Mouse (Mus musculus) erythroblast, adult 5-6 weeks (primary cell): Measurements from ENCODE around the gene Srgap1. TPM values are rescaled to one million over a fixed set of nuclear protein-coding genes. Genes with fewer than 3 reads are reported as not detected.
"Not testable (repeated sequence)": the region's sequence is repeated elsewhere in the genome, so short reads cannot be mapped to it uniquely, and the experiment has no call there.

Experiments used
- ATAC-seq: replicated peaks from 2 replicates; pipeline ENCODE4 v1.8.0; 2016; ENCODE audit warnings: moderate number of reproducible peaks, mild to moderate bottlenecking, moderate TSS enrichment, inconsistent platforms; ENCODE audit not compliant: poor library complexity, low FRiP score, severe bottlenecking
- total RNA-seq, 2 experiments: library from RNA; stranded (forward) in 1 of 2; stranded (reverse) in 1 of 2; fragments of 150-400 nt in 1 of 2; fragments of 200-764, 138-1000 nt in 1 of 2; gene quantifications; 2 replicates each; pipeline versions ENCODE4 v1.2.3 to v1.2.4; 2015 to 2017; ENCODE audit warnings: low replicate concordance in 2 of 2

Gene Srgap1
- total RNA-seq, 2 experiments from 2014 or later, result not detected

DNA sequence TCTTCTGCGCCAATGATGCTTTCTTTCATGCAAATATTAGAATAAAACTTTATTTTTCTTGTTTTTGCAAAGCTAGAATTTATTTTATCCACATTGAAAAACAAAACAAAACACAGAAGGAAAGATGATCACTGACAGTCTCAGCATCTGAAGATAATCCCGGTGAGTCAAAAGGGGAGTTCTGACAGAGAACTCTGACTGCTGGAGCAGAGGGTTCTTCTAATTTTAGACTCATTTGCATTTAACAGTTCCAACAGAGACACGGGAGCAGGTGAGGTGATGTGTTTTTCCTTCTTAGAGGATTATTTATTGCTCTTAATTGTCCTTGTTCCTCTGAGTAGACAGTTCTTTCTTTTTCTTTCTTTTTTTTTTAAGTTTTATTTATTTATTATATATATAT lies 271.1 kb downstream of the Srgap1 start:
- ATAC-seq, result no peak

DNA sequence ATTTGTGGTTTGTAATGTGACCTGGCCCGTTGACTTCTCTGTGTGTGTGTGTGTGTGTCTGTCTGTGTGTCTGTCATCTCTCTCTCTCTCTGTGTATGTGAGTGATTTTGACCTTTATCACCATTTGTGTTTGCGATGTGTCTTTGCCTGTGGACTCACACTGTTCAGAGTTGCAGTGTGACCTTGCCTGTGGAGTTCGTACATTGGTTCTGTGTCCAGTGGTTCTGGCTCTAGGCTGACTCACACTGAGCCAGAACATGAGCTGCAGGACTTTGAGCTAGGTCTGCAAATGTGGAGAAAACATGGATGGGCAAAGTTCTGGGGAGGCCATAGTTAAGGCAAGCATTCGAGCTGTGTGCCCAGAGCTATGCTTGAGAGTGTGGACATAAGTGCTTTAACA lies 273.3 kb downstream of the Srgap1 start:
- ATAC-seq, result no peak

DNA sequence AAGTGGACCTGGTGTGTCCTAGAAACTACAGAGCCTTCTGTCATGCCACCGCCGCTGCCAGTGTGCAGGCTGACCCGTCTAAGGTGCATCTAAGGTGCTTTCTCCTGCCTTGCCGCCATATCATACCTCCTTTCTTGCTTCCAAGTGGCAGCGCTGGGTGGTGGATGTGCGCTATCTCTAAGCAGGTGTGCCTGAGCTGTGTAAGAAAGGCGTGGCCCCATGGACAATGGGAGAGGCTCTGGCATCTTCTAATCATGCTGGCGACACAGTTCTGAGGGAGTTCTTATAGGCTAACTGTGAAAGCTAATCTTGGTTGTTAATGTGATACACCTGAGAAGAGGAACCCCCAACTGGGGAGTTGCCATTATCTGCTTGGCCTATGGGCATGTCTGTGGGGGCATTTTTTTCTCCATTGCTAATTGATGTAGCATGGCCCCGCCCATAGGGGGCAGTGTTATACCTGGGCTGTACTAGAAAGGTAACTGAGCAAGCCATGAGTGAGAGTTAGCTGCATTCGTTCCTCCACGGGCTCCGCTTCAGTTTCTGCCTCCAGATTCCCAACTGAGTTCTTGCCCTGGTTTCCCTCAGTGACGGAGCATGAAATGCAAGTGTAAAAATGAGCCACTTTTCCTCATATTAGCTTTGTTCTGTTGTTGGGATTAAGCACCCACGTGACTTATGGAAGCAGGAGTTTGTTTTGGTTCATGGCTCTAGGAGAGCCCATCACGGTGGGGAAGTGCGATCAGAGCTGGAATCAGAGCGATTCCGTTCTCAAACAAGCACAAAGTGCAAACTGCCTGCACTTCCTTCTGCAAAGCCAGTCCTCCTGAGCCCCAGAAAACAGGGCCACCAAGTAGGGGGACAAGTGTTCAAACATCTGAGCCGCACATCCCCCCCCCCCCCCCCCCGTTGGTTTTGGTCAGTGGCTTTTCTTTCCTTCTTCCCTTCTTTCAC lies 276.2 kb downstream of the Srgap1 start:
- no peak; the same call in 1 of the 2 replicates for ATAC-seq

DNA sequence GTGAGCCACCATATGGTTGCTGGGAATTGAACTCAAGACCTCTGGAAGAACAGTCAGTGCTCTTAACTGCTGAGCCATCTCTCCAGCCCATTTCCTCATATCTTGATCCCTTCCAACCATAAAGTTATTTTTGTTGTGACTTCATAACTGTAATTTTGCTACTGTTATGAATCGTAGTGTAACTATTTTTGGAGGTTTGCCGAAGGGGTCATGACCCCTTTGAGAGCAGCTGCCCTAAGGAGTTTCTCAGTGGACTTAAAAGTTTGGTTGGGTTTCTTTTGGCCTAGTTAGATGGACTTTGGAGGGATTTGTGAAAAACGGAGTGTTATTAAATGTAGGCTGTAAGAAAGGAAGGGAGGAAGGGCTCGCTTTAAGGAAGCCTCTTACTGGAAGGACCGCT lies 277.4 kb downstream of the Srgap1 start:
- no peak for ATAC-seq

DNA sequence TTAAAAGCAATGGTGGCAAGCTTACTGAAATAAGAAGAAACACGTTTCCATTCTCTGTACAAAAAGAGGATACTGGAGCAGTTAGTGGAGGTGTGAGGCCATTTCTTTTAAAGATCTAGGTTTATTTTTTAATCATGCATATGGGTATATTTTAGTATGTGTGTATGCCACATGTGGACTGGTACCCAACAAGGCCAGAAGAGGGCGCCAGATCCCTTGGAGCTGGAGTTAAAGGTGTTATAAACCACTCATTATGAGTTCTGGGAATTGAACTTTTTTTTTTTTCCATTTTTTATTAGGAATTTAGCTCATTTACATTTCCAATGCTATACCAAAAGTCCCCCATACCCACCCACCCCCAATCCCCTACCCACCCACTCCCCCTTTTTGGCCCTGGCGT lies 279.8 kb downstream of the Srgap1 start:
- ATAC-seq, result not testable (repeated sequence)

DNA sequence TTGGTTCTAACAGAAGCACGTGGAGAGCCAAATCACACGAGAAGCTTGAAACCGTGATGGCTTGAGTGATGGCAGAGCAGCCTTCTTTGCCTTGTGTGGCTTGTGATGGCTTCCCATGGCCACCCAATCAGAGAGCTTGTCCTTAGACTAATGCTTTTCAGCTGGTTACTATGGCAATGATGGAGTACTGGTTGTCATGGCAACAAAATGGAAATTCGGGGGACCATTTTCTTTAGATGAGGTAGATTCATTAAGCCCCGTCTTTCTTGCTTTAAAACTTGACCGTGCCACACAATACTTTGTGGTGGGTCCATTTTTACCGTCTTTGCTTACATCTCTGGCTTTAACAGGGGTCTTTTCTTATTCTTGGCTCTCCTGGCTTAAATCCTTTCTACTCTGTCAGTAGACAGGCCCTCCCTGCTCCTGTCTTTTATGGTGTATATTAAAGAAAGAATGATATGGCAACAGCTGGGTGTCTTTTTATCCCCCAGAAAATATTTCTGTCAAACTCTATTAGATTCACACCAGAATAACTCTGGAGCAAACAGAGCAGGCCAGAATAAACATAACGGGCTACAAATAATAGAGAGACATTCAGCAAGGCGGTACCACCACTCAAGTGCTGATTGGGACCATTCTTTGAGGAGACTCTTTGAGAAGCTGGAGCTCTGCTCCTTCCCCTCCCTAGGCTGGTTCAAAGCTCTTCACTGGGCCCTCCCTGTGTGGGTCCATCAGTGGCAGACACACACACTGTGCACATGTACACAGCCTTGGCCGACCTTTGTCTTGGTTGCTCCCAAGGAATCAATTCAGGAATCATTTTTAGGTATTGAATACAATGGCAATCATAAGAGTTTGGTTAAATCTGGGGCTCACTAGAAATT lies 281.7 kb downstream of the Srgap1 start:
- ATAC-seq, result no peak

DNA sequence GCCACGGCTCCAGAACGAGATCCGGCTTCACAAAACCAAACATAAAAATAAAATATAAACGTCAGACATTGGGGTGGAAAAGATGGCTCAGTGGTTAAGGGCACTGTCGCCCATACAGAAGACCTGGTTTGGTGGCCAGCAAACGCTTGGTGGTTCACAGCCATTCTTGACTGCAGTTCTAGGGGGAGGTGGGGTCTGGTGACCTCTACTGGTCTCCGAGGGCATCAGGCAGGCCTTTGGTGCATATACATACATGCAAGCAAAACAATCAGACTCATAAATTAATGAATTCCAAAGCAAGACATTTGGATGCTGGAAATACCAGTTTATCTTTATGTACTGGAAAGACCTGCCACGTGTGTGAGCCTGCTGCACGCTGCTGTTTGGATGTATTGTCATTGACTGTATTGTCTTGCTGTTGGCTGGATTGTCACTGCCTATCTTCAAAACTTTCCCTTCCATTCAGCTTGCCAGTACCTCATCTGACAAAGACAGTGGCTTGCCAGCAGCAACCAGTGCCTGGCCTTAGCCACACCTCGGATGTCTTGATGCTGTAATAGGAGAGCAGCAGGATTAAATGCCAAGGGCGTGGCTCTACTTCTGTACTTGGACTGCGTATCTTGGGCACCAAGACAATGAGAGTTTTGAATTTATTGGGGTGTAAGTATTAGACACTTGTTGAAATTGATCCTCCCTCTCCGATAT lies 282.5 kb downstream of the Srgap1 start:
- ATAC-seq, result no peak

DNA sequence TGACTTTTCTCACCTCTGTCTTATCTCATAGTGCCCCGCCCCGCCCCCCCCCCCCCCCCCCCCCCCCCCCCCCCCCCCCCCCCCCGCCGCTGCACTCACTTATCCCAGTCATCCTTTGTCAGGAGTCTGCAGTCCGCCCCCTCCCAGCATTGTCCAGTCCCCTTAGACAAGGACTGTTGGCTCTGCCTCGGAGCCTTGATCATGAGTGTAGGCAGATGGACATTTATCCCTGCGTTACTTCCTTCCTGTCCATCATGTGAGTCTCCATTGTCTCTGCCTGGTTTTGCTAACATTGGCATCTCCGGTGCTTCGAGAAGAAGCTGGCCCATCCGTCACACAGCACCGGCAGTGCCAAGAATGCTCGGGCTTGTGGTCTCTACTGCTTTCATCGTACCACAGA lies 283.9 kb downstream of the Srgap1 start:
- ATAC-seq, result no peak

DNA sequence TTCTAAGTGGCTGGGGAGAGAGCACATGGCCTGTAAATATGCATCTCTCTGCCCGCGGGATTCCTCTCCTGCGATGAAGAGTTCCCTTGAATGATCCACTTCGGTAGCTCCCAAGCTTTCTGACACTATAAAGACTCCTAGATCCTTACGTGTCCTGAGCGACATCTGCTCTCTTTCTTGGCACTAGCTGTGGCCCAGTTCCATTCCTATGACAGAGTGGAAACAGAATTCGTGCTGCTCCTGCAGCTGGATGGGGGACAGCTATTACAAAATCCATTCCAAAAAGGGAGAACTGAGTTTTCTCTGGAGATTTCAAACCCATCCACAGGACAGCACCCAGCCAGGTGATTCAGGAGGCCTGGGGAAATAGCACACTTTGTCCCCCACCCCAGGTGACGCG lies 285.0 kb downstream of the Srgap1 start:
- ATAC-seq, result no peak

DNA sequence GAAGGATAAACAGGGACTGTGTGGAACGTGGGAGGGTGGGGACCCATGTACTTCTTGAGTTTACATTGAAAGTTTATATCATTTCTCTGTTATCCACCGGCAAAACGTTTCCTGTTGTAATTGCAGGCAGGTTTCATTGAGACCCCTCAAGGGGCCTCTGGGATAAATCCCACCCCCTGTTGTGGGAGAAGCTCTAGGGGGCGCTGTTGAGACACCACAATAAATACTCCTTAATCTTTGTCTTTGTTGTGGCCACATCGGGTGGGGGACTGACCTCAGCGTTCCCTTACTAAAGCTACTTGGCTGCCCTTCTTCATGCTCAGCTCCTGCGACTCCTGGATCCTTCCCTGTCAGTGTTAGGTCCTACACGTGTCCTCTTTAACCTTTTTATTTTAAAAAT lies 288.0 kb downstream of the Srgap1 start:
- no peak for ATAC-seq

DNA sequence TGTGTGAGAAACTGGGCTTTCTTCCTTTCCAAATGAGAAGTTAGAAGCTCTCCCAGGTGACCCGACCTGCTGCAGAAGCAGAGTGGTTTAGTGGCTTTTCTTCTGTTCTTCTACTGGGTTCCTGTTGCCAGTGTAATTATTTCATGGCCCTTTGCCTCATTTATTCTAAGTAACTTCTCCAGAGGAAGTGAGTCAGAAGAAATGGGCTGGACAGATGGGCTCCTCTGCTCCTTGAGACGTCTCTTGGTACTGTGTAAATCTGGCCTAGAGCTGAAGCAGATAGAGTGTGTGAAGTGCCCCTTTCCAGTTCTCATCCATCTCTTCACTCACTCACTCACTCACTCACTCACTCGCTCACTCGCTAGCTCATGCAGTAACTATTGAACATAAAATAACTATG lies 290.4 kb downstream of the Srgap1 start:
- no peak for ATAC-seq

DNA sequence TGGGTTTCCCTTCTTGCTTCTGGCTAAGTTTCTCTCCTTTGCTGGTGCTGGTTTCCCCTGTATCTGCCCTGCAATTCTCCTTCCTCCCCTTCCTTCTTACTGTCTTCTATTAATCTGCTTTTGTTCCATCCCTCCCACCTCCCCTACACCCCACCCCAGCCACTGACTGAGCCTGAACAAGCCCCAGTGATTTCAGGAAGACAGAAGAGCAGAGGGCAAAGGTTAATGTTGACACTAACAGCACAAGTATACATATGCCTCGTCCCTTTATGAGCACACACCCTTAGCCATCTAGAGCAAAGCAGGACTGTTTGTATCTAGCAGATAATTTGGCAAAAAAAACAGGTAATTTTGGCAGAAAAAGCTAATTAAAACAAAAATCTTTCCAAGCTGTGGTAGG lies 291.3 kb downstream of the Srgap1 start:
- no peak for ATAC-seq

DNA sequence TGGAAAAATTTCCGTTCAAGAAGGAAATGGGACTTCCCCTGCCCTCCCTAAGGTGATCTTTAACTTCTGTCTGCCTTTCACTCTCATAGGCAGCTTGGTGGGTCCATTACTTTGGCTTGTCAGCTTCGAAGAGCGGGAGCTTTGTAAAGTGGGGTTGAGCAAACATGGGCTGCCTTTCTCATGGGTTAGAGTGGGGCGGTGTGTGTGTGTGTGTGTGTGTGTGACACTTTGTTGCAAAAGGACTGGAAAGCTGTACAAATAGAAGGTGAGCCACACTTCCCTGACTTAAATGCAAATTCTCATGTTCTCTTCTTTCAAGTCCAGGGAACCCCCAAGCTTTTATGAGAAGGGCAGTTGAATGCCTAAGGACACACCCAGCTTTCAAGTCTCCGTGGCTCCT lies 292.9 kb downstream of the Srgap1 start:
- ATAC-seq, result no peak

DNA sequence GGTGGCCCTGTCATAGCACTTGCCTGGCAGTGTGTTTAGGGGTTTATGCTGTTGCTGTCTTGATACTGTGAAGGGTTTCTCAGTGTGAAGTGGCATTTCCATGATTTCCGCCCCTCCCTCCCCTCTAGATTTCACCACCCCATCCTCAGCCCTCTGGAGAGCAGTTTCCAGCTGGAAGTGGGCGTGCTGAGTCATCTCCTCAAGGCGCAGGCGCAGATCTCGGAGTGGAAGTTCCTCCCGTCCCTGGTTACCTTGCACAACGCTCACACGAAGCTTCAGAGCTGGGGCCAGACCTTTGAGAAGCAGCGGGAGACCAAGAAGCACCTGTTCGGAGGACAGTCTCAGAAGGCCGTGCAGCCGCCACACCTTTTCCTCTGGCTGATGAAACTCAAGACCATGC lies 296.9 kb downstream of the Srgap1 start:
- no peak for ATAC-seq

DNA sequence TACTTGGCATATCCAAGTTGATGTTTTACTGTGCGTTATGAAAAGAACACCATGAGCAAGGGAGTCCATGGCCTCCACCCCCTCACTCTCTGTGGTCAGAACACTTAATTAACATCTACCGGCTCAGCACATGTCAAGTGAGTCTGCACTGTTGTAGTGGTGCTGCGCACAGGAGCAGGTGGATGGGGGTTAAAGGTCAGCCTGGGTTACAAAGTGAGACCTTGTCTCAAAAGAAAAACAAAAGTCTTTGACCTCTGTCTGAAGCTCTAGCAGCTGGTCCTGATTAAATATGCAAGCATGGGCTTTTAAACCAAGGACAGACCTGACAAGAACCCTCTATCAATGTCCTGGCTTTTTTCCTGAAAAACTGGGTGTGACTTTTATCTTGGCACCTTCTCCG lies 304.8 kb downstream of the Srgap1 start:
- no peak for ATAC-seq

DNA sequence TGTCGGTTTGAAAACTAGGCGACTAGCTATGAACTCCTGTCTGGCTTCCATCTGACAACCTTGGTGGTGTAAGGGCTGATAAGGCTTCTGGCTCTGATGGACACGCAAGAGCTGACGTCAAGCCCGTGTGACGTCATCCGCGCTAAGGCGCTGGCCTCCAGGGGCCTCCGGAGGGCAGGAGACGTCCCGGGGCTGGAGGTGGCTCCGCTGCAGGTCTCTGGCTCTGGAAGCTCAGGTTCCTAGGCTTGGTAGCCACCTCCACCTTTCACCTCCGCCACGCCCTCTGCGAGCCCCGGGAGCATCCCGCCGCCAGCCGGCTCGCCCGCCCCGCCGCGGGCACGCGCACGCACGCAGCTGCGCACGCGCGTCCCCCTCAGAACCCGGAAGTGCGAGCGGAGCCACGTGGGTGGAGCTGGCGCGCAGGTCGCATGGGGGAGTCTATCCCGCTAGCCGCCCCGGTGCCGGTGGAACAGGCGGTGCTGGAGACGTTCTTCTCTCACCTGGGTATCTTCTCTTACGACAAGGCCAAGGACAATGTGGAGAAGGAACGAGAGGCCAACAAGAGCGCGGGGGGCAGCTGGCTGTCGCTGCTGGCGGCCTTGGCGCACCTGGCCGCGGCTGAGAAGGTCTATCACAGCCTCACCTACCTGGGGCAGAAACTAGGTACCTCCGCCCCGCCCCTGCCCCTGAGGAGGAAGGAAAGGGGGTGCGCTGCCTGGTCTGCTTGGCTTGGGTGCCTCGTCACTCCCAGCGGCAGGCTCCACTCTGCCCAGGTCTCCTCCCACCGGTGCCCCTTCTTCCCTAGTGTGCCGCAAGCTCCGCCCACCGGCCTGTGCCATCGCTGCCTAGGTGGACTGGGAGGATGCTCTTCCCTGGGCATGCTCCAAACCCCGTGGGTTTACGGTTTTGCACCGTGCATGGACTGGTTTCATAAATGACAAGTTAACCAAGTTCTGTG lies 307.3 kb downstream of the Srgap1 start, which contains the start of gene BC048403:
BC048403 (plus strand) TSS at position 390 of the 958 bp plus-strand sequence.
- ATAC-seq, result peak; percentile 93

DNA sequence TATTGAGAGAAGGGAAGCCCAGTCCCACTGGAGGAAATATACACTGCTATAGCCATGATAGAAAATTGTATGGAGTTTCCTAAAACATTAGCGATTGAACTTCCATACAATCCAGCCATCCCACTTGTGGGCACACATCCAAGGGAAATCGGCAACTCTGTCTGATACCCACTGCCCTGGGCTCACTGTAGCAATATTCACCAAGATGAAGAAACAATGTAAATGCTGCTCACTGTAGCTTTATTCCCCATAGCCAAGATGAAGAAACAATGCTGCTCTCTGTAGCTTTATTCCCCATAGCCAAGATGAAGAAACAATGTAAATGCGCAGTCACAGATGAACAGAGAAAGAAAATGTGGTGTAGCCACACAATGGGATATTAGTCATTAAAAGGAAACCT lies 309.9 kb downstream of the Srgap1 start:
- ATAC-seq, result no peak

DNA sequence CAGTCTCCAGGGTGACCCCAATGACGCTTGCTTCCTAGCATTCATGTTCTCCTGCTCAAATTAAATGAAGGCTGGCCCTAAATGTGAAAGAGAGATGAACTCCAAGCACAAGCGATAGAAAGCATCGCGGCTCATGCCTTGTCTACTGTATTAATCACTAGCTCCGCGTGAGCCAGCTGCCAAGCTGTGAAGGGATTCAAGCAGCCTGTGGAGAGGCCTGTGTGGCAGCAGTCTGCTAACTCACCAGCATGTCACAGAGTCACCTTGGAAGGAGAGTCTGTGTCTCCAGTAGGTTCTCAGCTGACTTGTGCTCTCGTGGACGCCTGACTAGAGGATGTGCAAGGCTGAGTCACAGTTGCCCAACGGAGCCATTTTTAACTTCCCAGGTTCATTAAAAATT lies 314.6 kb downstream of the Srgap1 start:
- no peak for ATAC-seq
